Mouse (Mus musculus): ENCODE results near the gene Slc38a3. TPM values are rescaled to one million over a fixed set of nuclear protein-coding genes. Genes with fewer than 3 reads are reported as not detected.

The Slc38a3 gene
- polyA plus RNA-seq, 1 experiment from 2014 or later: 3.5 TPM

GRCm38 (mm10) chr9:107617461-107617860, 51.9 kb downstream of the Slc38a3 start:
- H3K36me3 ChIP-seq: peaks cover 79% of the 10 kb centered on the region
- H3K9me3 ChIP-seq: no peaks in the 10 kb centered on the region
- no peak overlapping the region for H3K4me2 ChIP-seq
- H3K27me3 ChIP-seq: no peaks in the 10 kb centered on the region
- no peak overlapping the region for H3K4me3 ChIP-seq (replicated peaks)
- H3K4me1 ChIP-seq (replicated peaks): peaks cover 9% of the 10 kb centered on the region; the same call in 1 of the 2 replicates
- no peak overlapping the region for H3K9ac ChIP-seq (replicated peaks)
- no peak overlapping the region for H3K27ac ChIP-seq
- 79% methylated on average over 2 of the region's 2 CpGs for WGBS
- ATAC-seq (ENCODE audit: insufficient number of reproducible peaks, insufficient read depth, low FRiP score, low TSS enrichment, low read depth): no peak

GRCm38 (mm10) chr9:107615035-107615434, 54.3 kb downstream of the Slc38a3 start:
- 87% methylated on average over 4 of the region's 4 CpGs for WGBS
- H3K4me2 ChIP-seq: no peak overlapping the region
- no peak for ATAC-seq (ENCODE audit: insufficient number of reproducible peaks, insufficient read depth, low FRiP score, low TSS enrichment, low read depth)
- H3K27ac ChIP-seq: no peak overlapping the region
- peaks cover 33% of the 10 kb centered on the region for H3K4me1 ChIP-seq (replicated peaks)
- H3K27me3 ChIP-seq: no peaks in the 10 kb centered on the region
- peaks cover 65% of the 10 kb centered on the region for H3K36me3 ChIP-seq
- H3K4me3 ChIP-seq (replicated peaks): no peak overlapping the region
- no peaks in the 10 kb centered on the region for H3K9me3 ChIP-seq
- H3K9ac ChIP-seq (replicated peaks): no peak overlapping the region

- 12% methylated on average over 12 of the region's 12 CpGs for WGBS
- H3K4me1 ChIP-seq (replicated peaks): peaks cover 49% of the 10 kb centered on the region
- H3K36me3 ChIP-seq: peaks cover 46% of the 10 kb centered on the region
- H3K27ac ChIP-seq: peak overlapping the region; percentile 91
- peak overlapping the region; percentile 39 for H3K4me3 ChIP-seq (replicated peaks)
- no peaks in the 10 kb centered on the region for H3K27me3 ChIP-seq
- H3K9ac ChIP-seq (replicated peaks): peak overlapping the region; percentile 45
- H3K9me3 ChIP-seq: no peaks in the 10 kb centered on the region
- H3K4me2 ChIP-seq: peak overlapping the region; percentile 70
- ATAC-seq (ENCODE audit: insufficient number of reproducible peaks, insufficient read depth, low FRiP score, low TSS enrichment, low read depth): no peak; the same call in 1 of the 2 replicates
These were observed 56.3 kb downstream of the Slc38a3 start for GRCm38 (mm10) chr9:107612945-107613569.

- Histone ChIP-seq H3K4me2 (peak overlapping the region; percentile 70), H3K27me3 (no peaks in the 10 kb centered on the region), H3K4me3 (replicated peaks) (peak overlapping the region; percentile 39), H3K9ac (replicated peaks) (peak overlapping the region; percentile 60), H3K27ac (peak overlapping the region; percentile 91), H3K9me3 (no peaks in the 10 kb centered on the region), H3K4me1 (replicated peaks) (peaks cover 56% of the 10 kb centered on the region), H3K36me3 (peaks cover 39% of the 10 kb centered on the region)
- peak; percentile 87 for ATAC-seq (ENCODE audit: insufficient number of reproducible peaks, insufficient read depth, low FRiP score, low TSS enrichment, low read depth)
- 9% methylated on average over 46 of the region's 48 CpGs for WGBS
These were observed 57.0 kb downstream of the Slc38a3 start for GRCm38 (mm10) chr9:107612191-107612944.

GRCm38 (mm10) chr9:107611456-107612190, 57.7 kb downstream of the Slc38a3 start:
- H3K4me3 ChIP-seq (replicated peaks): peak overlapping the region; percentile 39

GRCm38 (mm10) chr9:107609433-107609830, 59.9 kb downstream of the Slc38a3 start:
- peaks cover 85% of the 10 kb centered on the region for H3K4me1 ChIP-seq (replicated peaks)
- peaks cover 11% of the 10 kb centered on the region for H3K36me3 ChIP-seq
- no peaks in the 10 kb centered on the region for H3K9me3 ChIP-seq
- H3K4me2 ChIP-seq: peak overlapping the region; percentile 56; the same call in 1 of the 2 replicates
- no peak overlapping the region for H3K4me3 ChIP-seq (replicated peaks)
- H3K27me3 ChIP-seq: no peaks in the 10 kb centered on the region
- ATAC-seq (ENCODE audit: insufficient number of reproducible peaks, insufficient read depth, low FRiP score, low TSS enrichment, low read depth): no peak
- no peak overlapping the region for H3K9ac ChIP-seq (replicated peaks)
- peak overlapping the region; percentile 74 for H3K27ac ChIP-seq
- WGBS: 62% methylated on average over 4 of the region's 4 CpGs

More at GRCm38 (mm10) chr9:107611456-107612190, 57.7 kb downstream of the Slc38a3 start:
- WGBS: 79% methylated on average over 6 of the region's 6 CpGs
- Histone ChIP-seq H3K27ac (peak overlapping the region; percentile 91), H3K4me2 (peak overlapping the region; percentile 70), H3K4me1 (replicated peaks) (peaks cover 63% of the 10 kb centered on the region), H3K9ac (replicated peaks) (peak overlapping the region; percentile 60; the same call in 1 of the 2 replicates), H3K36me3 (peaks cover 33% of the 10 kb centered on the region), H3K27me3 (no peaks in the 10 kb centered on the region), H3K9me3 (no peaks in the 10 kb centered on the region)
- no peak; the same call in none of the 2 replicates for ATAC-seq (ENCODE audit: insufficient number of reproducible peaks, insufficient read depth, low FRiP score, low TSS enrichment, low read depth)

GRCm38 (mm10) chr9:107608741-107609432, 60.4 kb downstream of the Slc38a3 start, which contains the start of gene Sema3b:
Gene Sema3b, minus strand, starts transcription at chr9:107609229.
- Histone ChIP-seq H3K36me3 (peaks cover 6% of the 10 kb centered on the region), H3K9me3 (no peaks in the 10 kb centered on the region), H3K27ac (peak within 1 kb of the TSS; percentile 74), H3K4me3 (replicated peaks) (no peak within 1 kb of the TSS), H3K4me2 (peak within 1 kb of the TSS; percentile 56), H3K4me1 (replicated peaks) (peaks cover 91% of the 10 kb centered on the region), H3K9ac (replicated peaks) (0 out of 2 replicates have a peak within 1 kb of the TSS, but pooled peaks have one; percentile 18), H3K27me3 (no peaks in the 10 kb centered on the region)
- 36% methylated on average over 12 of the region's 12 CpGs for WGBS
- peak; percentile 6; the same call in 1 of the 2 replicates for ATAC-seq (ENCODE audit: insufficient number of reproducible peaks, insufficient read depth, low FRiP score, low TSS enrichment, low read depth)

- H3K36me3 ChIP-seq: no peaks in the 10 kb centered on the region
- no peak overlapping the region for H3K4me3 ChIP-seq (replicated peaks)
- H3K9ac ChIP-seq (replicated peaks): 0 out of 2 replicates have a peak overlapping the region, but pooled peaks have one; percentile 18
- H3K27ac ChIP-seq: peak overlapping the region; percentile 74
- WGBS: 48% methylated on average over 9 of the region's 9 CpGs
- peak overlapping the region; percentile 56 for H3K4me2 ChIP-seq
- no peaks in the 10 kb centered on the region for H3K27me3 ChIP-seq
- peaks cover 95% of the 10 kb centered on the region for H3K4me1 ChIP-seq (replicated peaks)
- ATAC-seq (ENCODE audit: insufficient number of reproducible peaks, insufficient read depth, low FRiP score, low TSS enrichment, low read depth): no peak
- no peaks in the 10 kb centered on the region for H3K9me3 ChIP-seq
These were observed 61.6 kb downstream of the Slc38a3 start for GRCm38 (mm10) chr9:107607653-107608245.

- no peaks in the 10 kb centered on the region for H3K27me3 ChIP-seq
- no peaks in the 10 kb centered on the region for H3K36me3 ChIP-seq
- peak overlapping the region; percentile 74 for H3K27ac ChIP-seq
- peak overlapping the region; percentile 21 for H3K4me3 ChIP-seq (replicated peaks)
- peaks cover 97% of the 10 kb centered on the region for H3K4me1 ChIP-seq (replicated peaks)
- no peaks in the 10 kb centered on the region for H3K9me3 ChIP-seq
- WGBS: 62% methylated on average over 2 of the region's 2 CpGs
- H3K4me2 ChIP-seq: peak overlapping the region; percentile 56
- H3K9ac ChIP-seq (replicated peaks): peak overlapping the region; percentile 28
- ATAC-seq (ENCODE audit: insufficient number of reproducible peaks, insufficient read depth, low FRiP score, low TSS enrichment, low read depth): no peak
These were observed 62.3 kb downstream of the Slc38a3 start for GRCm38 (mm10) chr9:107607036-107607435.

- peak overlapping the region; percentile 56 for H3K4me2 ChIP-seq
- no peaks in the 10 kb centered on the region for H3K9me3 ChIP-seq
- no peaks in the 10 kb centered on the region for H3K36me3 ChIP-seq
- peak overlapping the region; percentile 74 for H3K27ac ChIP-seq
- H3K27me3 ChIP-seq: no peaks in the 10 kb centered on the region
- H3K9ac ChIP-seq (replicated peaks): peak overlapping the region; percentile 28
- no peak for ATAC-seq (ENCODE audit: insufficient number of reproducible peaks, insufficient read depth, low FRiP score, low TSS enrichment, low read depth)
- WGBS: 3% methylated on average over 9 of the region's 9 CpGs
- H3K4me3 ChIP-seq (replicated peaks): peak overlapping the region; percentile 21
- H3K4me1 ChIP-seq (replicated peaks): peaks cover 93% of the 10 kb centered on the region
These were observed 62.7 kb downstream of the Slc38a3 start for GRCm38 (mm10) chr9:107606591-107606990.

Measured in limb, embryonic 12.5 days (tissue).